ENCODE assay signal across 20 mouse cellular contexts in genomic region chr5:118407973-118408372, GRCm38 (mm10).
DNase-seq lines count a peak whose midpoint lies in the region; ATAC-seq and TF ChIP-seq lines count a peak whose summit lies in the region.
"Had no signal": no experiment of that assay in that cellular context is flagged by ENCODE, and none has a peak within 500 bp of the region (broad histone marks: within the 10 kb centered on the region; RNA-seq: fewer than 3 reads in every experiment).

No protein-coding gene starts in this region.

- no peaks in the 10 kb centered on the region for H3K9me3 ChIP-seq in lung, postnatal 0 days (ENCODE audit: low read length)
- peaks cover 3% of the 10 kb centered on the region; the same call in 1 of the 2 replicates for H3K9me3 ChIP-seq in midbrain, embryonic 14.5 days (ENCODE audit: control insufficient read depth, low read length)

- no peak overlapping the region for H3K4me3 ChIP-seq in lung, postnatal 0 days (ENCODE audit: low read depth, low read length)
- H3K4me3 ChIP-seq in C2C12 (ENCODE audit: insufficient read depth, poor library complexity, severe bottlenecking) = no peak overlapping the region
- no peak overlapping the region for H3K4me3 ChIP-seq in midbrain, embryonic 14.5 days (replicated peaks; ENCODE audit: low read depth, low read length)
- H3K4me3 ChIP-seq: heart, embryonic 13.5 days had no signal

- no peak overlapping the region for H3K4me2 ChIP-seq in lung, postnatal 0 days (replicated peaks; ENCODE audit: low read depth, low read length)
- H3K4me2 ChIP-seq in midbrain, embryonic 14.5 days (ENCODE audit: low read length) = no peak overlapping the region
- H3K4me2 ChIP-seq: heart, embryonic 13.5 days; liver, embryonic 11.5 days had no signal

- no peaks in the 10 kb centered on the region for H3K79me2 ChIP-seq in C2C12 (ENCODE audit: control insufficient read depth, insufficient read depth)

- H3K9ac ChIP-seq in lung, postnatal 0 days (replicated peaks; ENCODE audit: low read depth) = no peak overlapping the region
- no peak overlapping the region for H3K9ac ChIP-seq in midbrain, embryonic 14.5 days (replicated peaks; ENCODE audit: low read length)
- H3K9ac ChIP-seq: heart, embryonic 13.5 days had no signal

- H3K36me3 ChIP-seq in lung, postnatal 0 days (ENCODE audit: insufficient read depth, low read length) = no peaks in the 10 kb centered on the region
- H3K36me3 ChIP-seq in C2C12 (ENCODE audit: control insufficient read depth, insufficient read depth) = no peaks in the 10 kb centered on the region
- H3K36me3 ChIP-seq in midbrain, embryonic 14.5 days (ENCODE audit: control insufficient read depth, insufficient read depth, low read length) = no peaks in the 10 kb centered on the region
- H3K36me3 ChIP-seq: heart, embryonic 13.5 days had no signal

- H3ac ChIP-seq in C2C12 (ENCODE audit: control insufficient read depth, insufficient read length, low read depth) = no peak overlapping the region

- no peaks in the 10 kb centered on the region for H3K27me3 ChIP-seq in lung, postnatal 0 days (replicated peaks; ENCODE audit: insufficient read depth, low read length)
- no peaks in the 10 kb centered on the region for H3K27me3 ChIP-seq in C2C12 (ENCODE audit: control insufficient read depth, insufficient read depth, insufficient read length)
- no peaks in the 10 kb centered on the region for H3K27me3 ChIP-seq in midbrain, embryonic 14.5 days (ENCODE audit: control insufficient read depth, insufficient read depth, low read length)

- H3K79me3 ChIP-seq in C2C12 (ENCODE audit: low read depth) = no peaks in the 10 kb centered on the region

- H3K4me1 ChIP-seq in lung, postnatal 0 days (ENCODE audit: insufficient read depth, low read depth, low read length) = no peaks in the 10 kb centered on the region
- H3K4me1 ChIP-seq in midbrain, embryonic 14.5 days (ENCODE audit: control insufficient read depth, insufficient read depth, low read length) = peaks cover 4% of the 10 kb centered on the region; the same call in 1 of the 2 replicates
- H3K4me1 ChIP-seq: heart, embryonic 13.5 days had no signal

- H3K27ac ChIP-seq in lung, postnatal 0 days (ENCODE audit: low read length) = no peak overlapping the region
- peak overlapping the region; percentile 55 for H3K27ac ChIP-seq in midbrain, embryonic 14.5 days (replicated peaks; ENCODE audit: low read depth, low read length)
- H3K27ac ChIP-seq: heart, embryonic 13.5 days had no signal

- peak; percentile 21 for DNase-seq in lung, postnatal 0 days (ENCODE audit: low spot score)
- DNase-seq in lung, postnatal 36 days = no peak
- DNase-seq in midbrain, embryonic 14.5 days = no peak
- no peak for DNase-seq in layer of hippocampus, postnatal 10 days (ENCODE audit: low spot score in 2 of 2)
- no peak for DNase-seq in embryo, embryonic 10.5 days (ENCODE audit: low spot score)
- no peak for DNase-seq in cerebellum, adult 18-20 months
- DNase-seq: adrenal gland, postnatal 25 days; cerebellum, adult 11-12 months; cerebellum, postnatal 25 days; heart, adult 18-20 months; kidney, adult 9 months; kidney, postnatal 36 days; layer of hippocampus, adult 9-11 months; lung, adult 18-20 months; thymus, postnatal 25 days had no signal

- no peak for TF ChIP-seq EP300 in lung, postnatal 0 days (IDR thresholded peaks at IDR 0.05)

- no peak for TF ChIP-seq CTCF in lung, postnatal 0 days (IDR thresholded peaks at IDR 0.05)
- TF ChIP-seq CTCF in C2C12 (IDR thresholded peaks at IDR 0.05; ENCODE audit: control insufficient read depth, insufficient read depth, insufficient read length) = no peak

- no peak for ATAC-seq in lung, postnatal 0 days
- ATAC-seq in granulocyte monocyte progenitor cell, adult 5-6 weeks (replicated peaks; ENCODE audit: poor library complexity, severe bottlenecking) = peak; percentile 75
- ATAC-seq in midbrain, embryonic 14.5 days (ENCODE audit: low FRiP score, low TSS enrichment) = no peak
- ATAC-seq: activated CD4-positive, CD25-positive, alpha-beta regulatory T cell, adult 4 months had no signal

- WGBS in lung, postnatal 0 days = 69% methylated on average over 3 of the region's 3 CpGs
- WGBS in midbrain, embryonic 14.5 days = 57% methylated on average over 3 of the region's 3 CpGs

TF ChIP-seq in C2C12, 6 proteins besides CTCF, POLR2A, EP300 and RAD21:
- TF ChIP-seq CEBPB (IDR thresholded peaks at IDR 0.05; ENCODE audit: low read depth) = peak; percentile 96
- no peak for TF ChIP-seq MYOG (IDR thresholded peaks at IDR 0.05; ENCODE audit: control insufficient read depth, extremely low read depth, insufficient read length)
TF ChIP-seq in C2C12: peak in this region for 1.
